Mouse (Mus musculus) neural tube, postnatal 0 days (tissue): ENCODE results near the gene Fuca2. TPM values are rescaled to one million over a fixed set of nuclear protein-coding genes. Genes with fewer than 3 reads are reported as not detected.

Experiments used
- polyA plus RNA-seq: library from polyadenylated mRNA; unstranded; fragments of >200 nt; fragmentation: Nextera tagmentation; extraction: Ambion mirVana; gene quantifications from 2 replicates; pipeline ENCODE4 v1.2.1, GENCODE M21; 2015

The Fuca2 gene
- polyA plus RNA-seq, result 56.2 and 56.5 TPM in 2 replicates

DNA sequence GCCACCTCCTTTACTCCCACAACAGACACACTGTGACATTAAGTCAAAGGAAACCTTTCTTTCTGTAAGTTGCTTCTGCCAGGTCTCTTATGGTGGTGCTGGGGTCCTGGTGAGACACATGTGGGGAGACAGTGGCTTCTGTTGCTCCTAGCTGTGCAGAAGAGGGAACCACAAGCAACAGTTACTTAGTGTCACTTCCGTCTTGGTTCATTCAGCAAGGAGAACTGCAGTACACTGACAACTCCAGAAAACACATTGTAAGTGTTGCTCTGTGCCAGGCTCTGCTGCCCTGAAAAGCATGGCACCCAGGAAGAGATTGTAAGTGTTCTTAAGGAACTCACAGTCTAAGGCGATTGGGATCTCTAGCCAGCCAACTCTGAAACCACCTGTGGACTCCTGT lies at the start of gene Fuca2:
Fuca2 (plus strand) TSS at position 210 of the 400 bp plus-strand sequence.

DNA sequence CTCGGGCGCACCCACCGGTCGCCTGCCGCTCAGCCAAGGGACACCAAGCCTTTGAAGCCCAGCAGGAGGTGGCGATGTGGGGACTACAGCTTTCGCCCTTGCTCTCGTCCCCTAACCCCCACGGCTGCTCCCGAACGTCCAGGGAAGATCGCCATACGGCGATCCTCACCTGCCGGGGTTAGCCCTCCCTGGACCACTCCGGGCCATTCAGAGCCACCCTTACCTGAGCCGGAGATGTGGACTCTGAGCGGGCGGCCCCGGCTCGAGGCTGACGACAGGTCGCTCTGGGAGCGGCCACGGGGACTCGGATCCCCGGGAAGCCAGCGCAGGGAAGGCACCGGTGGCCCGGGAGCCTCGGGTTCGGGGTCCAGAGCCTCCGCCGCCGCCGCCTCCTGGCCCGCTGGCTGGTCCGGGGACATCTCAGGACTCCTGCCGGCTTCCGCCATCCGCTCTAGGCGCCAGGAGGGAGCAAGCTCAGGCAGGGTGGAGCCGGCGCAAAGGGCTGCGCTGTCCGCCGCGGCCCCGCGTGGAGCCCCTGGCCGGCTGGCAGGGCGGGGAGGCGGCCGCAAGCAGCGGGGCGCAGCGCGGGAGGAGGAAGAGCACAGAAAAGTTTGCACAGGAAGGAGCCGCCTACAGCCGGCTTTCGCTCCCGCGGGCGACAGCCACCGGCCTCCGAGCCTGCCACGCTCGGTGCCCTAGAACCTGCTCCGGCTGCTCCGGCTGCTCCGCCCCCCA lies 25.3 kb upstream of the Fuca2 start, which contains the start of gene Phactr2:
Phactr2 (minus strand) TSS at position 580 of the 735 bp plus-strand sequence.

DNA sequence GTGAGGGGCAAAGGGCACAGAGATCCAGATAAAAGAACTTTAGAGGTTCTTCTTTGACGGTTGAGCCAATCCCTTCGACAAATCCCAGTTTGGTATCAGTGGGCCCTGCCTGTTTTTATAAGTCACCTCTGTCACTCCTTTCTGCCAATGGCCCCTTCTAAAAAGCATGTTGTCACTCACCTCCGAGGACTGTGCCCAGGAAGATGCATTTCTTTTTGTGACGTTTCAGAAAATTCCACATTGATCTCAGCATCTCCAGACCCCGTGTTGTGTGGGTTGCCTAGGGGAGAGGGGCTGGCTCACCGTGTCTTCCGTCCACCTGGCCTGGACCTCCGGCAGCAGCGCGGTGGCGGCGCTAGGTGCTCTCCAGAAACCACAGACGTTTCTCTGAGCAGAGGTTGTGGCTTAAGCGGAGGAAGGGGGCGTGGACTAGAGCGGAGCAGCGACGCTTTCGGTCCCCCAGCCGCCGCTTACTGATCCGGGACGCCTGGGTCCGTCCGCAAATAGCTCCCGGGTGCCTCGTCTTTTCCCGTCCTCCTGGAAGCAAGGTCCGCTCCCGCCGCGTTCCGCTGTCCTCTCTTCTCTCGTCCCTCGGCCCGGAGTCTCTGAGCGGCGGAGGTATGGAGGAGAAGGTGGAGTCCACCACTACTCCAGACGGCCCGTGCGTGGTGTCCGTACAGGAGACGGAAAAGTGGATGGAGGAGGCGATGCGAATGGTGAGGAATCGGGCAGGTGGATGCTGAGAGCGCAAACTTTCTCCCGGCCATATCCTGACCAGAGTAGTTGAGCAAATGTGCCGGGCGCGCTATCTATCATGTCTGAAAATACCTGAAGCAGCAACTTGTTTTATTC lies 53.5 kb downstream of the Fuca2 start, which contains the start of the genes Adat2 and Pex3:
Adat2 (plus strand) TSS at position 249 of the 852 bp plus-strand sequence.
Pex3 (minus strand) TSS at position 497 of the 852 bp plus-strand sequence.

Other genes with a start within 250 kb of the Fuca2 start
- 10.7 and 11.4 TPM in 2 replicates for gene Phactr2, start 25.1 kb upstream of the Fuca2 start, polyA plus RNA-seq
- gene Adat2, start 53.4 kb downstream of the Fuca2 start, polyA plus RNA-seq, result 2.6 and 3.3 TPM in 2 replicates
- 29.6 and 32.3 TPM in 2 replicates for gene Pex3, start 53.6 kb downstream of the Fuca2 start, polyA plus RNA-seq